Mouse (Mus musculus): Measurements from ENCODE around the gene Men1.

DNA sequence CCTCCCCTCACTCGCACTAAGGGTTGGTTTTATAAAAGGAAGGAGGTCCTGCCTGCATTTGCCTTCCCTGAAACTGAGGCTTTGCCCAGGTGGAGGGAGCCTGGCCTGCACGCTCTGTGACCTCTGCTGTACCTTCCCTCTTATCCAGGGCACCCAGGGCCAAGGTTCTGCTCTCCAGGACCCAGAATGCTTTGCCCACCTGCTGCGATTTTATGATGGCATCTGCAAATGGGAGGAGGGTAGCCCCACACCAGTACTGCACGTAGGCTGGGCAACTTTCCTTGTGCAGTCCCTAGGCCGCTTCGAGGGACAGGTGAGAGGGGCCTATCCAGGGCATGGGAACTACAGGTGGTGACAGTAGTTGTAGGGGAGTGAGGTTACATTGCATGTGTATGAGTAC, 4.4 kb downstream of the Men1 start:
- TF ChIP-seq CTCF (IDR thresholded peaks at IDR 0.05; ENCODE audit: extremely low read depth, insufficient read length, insufficient replicate concordance, low read depth, low read length) = no peak
- no peak for TF ChIP-seq POLR2A (IDR thresholded peaks at IDR 0.05; ENCODE audit: low read depth, low read length)
